Mouse (Mus musculus) thymus, adult 2 months (tissue): ENCODE results near the gene Shd.

Experiments used
- CTCF ChIP-seq: fragments of 200-500 bp; IDR thresholded peaks from 2 replicates; pipeline ENCODE4 v1.5.1; 2012; ENCODE audit warnings: mild to moderate bottlenecking, control low read depth, low read length, moderate library complexity, borderline replicate concordance; ENCODE audit not compliant: control insufficient read depth, poor library complexity, insufficient read depth; ENCODE audit errors: extremely low read depth
- POLR2A ChIP-seq: fragments of 200-500 bp; IDR thresholded peaks from 2 replicates; pipeline ENCODE4 v1.6.1; 2012; ENCODE audit warnings: mild to moderate bottlenecking, low read length, control low read depth, moderate library complexity; ENCODE audit not compliant: control insufficient read depth, poor library complexity, insufficient read depth; ENCODE audit errors: extremely low read depth

- TF ChIP-seq CTCF (no peak), POLR2A (no peak)
Observed at GRCm38 (mm10) chr17:55957726-55958583, 12.3 kb upstream of the Shd start.
